16 mouse cellular contexts compared by ENCODE assay signal in genomic region chr2:12198699-12199098, GRCm38 (mm10).
"Had no signal": no experiment of that assay in that cellular context is flagged by ENCODE, and none has a peak within 500 bp of the region (broad histone marks: within the 10 kb centered on the region; RNA-seq: fewer than 3 reads in every experiment).

No protein-coding gene starts in this region.

- H3K4me2 ChIP-seq: intestine, embryonic 15.5 days; midbrain, embryonic 12.5 days; neural tube, embryonic 13.5 days; stomach, embryonic 15.5 days had no signal

- H3K36me3 ChIP-seq: intestine, embryonic 15.5 days; midbrain, embryonic 12.5 days; neural tube, embryonic 13.5 days; stomach, embryonic 15.5 days had no signal

- H3K4me3 ChIP-seq: intestine, embryonic 15.5 days; layer of hippocampus, adult 2 months; midbrain, embryonic 12.5 days; neural tube, embryonic 13.5 days; stomach, embryonic 15.5 days had no signal

- DNase-seq: kidney, adult 18-20 months; kidney, postnatal 10 days; kidney, postnatal 4 days; lung, adult 18-20 months; retina, postnatal 1 day; right cerebral cortex, postnatal 4 days; spleen, adult 18-20 months; thymus, adult 2 months; thymus, postnatal 25 days had no signal

- H3K9me3 ChIP-seq: intestine, embryonic 15.5 days; midbrain, embryonic 12.5 days; neural tube, embryonic 13.5 days; stomach, embryonic 15.5 days had no signal

- H3K4me1 ChIP-seq: intestine, embryonic 15.5 days; midbrain, embryonic 12.5 days; neural tube, embryonic 13.5 days; stomach, embryonic 15.5 days had no signal

- H3K27me3 ChIP-seq: intestine, embryonic 15.5 days; midbrain, embryonic 12.5 days; neural tube, embryonic 13.5 days; stomach, embryonic 15.5 days had no signal

- H3K9ac ChIP-seq: intestine, embryonic 15.5 days; liver, embryonic 14.5 days; midbrain, embryonic 12.5 days; neural tube, embryonic 13.5 days; stomach, embryonic 15.5 days had no signal

- ATAC-seq: intestine, embryonic 15.5 days; midbrain, embryonic 16.5 days had no signal

- H3K27ac ChIP-seq: intestine, embryonic 15.5 days; layer of hippocampus, adult 2 months; liver, embryonic 14.5 days; midbrain, embryonic 12.5 days; neural tube, embryonic 13.5 days; stomach, embryonic 15.5 days had no signal
